Mouse (Mus musculus) layer of hippocampus, adult 2 months (tissue): Measurements from ENCODE around the gene Timmdc1. TPM values are rescaled to one million over a fixed set of nuclear protein-coding genes. Genes with fewer than 3 reads are reported as not detected.
A peak's percentile ranks its signal among the peaks of the same experiment; 100 is the strongest.

ENCODE experiments used
- DNase-seq, 2 experiments: peaks; one replicate each; pipeline ENCODE4 v3.0.0; 2022; ENCODE audit warnings: low spot score in 2 of 2
- H3K27ac ChIP-seq: fragments of 200-600 bp; 2 replicates; pipeline ENCODE4 v1.8.1; 2022
- H3K4me3 ChIP-seq: fragments of 200-600 bp; 2 replicates; pipeline ENCODE4 v1.8.1; 2022; ENCODE audit warnings: mild to moderate bottlenecking
- CTCF ChIP-seq: fragments of 200-600 bp; conservative IDR thresholded peaks from 2 replicates; pipeline ENCODE4 v1.8.1; 2022; ENCODE audit warnings: antibody characterized with exemption, mild to moderate bottlenecking, moderate library complexity
- total RNA-seq, 2 experiments: library from RNA; stranded (reverse); gene quantifications; 2 replicates each; pipeline ENCODE4 v1.2.3; 2021

Gene Timmdc1
- total RNA-seq, 2 experiments from 2014 or later: 28.4 to 30.9 TPM

DNA sequence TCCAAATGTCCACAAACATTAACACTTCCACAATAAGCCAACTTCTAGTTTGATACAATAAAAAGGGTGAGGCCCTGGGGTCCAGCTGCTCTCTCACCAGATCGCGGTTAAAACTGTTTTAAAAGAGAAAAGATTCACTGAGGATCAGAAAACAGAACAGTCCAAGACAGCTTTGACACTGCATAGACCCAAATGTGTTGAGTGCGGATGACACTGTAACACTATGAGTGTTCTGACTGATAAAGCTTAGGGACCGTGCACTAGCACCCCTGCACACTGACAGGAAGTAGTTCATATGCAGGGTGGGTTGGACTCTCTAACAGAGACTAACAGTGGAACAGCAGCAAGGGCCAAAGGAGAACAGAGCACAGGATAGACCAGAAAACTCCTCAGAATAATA lies 68.5 kb downstream of the Timmdc1 start:
- H3K4me3 ChIP-seq: no peak overlapping the region
- no peak for TF ChIP-seq CTCF
- H3K27ac ChIP-seq: no peak overlapping the region
- no peak for DNase-seq

DNA sequence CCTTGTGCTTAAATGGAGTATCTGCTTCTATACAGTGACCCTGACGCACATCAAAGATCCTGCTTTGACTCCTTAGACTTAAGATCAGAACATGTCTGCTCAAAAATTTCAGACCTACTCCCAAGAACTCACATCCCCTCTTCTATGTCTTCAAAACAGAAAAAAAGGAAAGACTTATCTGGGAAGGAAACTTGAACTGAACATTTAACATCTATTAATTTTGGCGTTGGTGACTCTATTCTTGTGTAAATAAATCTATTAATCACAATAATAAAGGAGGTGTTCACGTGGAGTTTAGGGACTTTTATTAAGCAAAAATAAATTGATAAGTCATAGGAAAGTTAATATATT lies 69.3 kb downstream of the Timmdc1 start:
- H3K4me3 ChIP-seq: peak overlapping the region; percentile 82
- no peak for DNase-seq
- peak overlapping the region; percentile 98 for H3K27ac ChIP-seq
- TF ChIP-seq CTCF: no peak

DNA sequence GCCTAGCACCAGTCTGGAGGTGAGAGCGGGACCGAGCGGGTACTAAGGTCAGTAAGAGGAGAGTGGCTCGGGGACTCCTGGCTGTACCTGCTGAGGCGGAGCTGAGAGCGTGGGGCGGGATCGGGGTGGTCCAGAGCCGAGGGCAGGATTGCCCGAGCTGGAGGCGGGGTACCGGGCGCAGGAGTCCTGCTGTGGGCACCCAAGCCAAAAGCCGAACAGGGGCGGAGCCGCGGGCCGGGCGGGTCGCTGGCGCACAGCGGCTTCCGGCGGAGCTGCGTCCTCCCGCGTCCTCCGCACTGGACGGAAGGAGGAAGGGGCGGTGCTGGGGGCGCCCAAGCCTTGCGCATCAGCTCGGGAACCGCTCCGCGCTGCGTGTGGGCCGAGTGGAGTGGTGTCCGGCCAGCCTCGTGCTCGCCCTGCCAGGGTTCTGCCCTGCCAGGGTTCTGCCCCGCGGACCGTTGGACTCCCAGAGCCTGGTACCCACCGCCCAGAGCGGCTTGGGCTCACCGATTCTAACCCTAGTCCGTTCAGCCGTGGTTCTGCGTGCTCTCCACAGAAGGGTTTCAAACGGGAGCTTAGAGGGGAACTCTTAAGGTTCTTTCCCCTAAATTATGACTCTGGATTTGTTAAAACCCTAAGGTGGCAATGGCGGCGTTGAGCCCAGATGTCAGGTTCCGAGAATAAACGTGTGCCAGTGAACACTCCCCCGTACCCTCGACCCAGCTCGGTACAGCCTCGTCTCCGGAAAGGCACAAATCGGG lies 69.8 kb downstream of the Timmdc1 start, which contains the start of gene Adprh:
Gene Adprh, minus strand, starts transcription at position 262 of the 761 bp plus-strand sequence.
- Histone ChIP-seq H3K4me3 (peak within 1 kb of the TSS; percentile 82), H3K27ac (peak within 1 kb of the TSS; percentile 98)
- TF ChIP-seq CTCF: peak; percentile 21
- DNase-seq: peak; percentile 89 to 92

DNA sequence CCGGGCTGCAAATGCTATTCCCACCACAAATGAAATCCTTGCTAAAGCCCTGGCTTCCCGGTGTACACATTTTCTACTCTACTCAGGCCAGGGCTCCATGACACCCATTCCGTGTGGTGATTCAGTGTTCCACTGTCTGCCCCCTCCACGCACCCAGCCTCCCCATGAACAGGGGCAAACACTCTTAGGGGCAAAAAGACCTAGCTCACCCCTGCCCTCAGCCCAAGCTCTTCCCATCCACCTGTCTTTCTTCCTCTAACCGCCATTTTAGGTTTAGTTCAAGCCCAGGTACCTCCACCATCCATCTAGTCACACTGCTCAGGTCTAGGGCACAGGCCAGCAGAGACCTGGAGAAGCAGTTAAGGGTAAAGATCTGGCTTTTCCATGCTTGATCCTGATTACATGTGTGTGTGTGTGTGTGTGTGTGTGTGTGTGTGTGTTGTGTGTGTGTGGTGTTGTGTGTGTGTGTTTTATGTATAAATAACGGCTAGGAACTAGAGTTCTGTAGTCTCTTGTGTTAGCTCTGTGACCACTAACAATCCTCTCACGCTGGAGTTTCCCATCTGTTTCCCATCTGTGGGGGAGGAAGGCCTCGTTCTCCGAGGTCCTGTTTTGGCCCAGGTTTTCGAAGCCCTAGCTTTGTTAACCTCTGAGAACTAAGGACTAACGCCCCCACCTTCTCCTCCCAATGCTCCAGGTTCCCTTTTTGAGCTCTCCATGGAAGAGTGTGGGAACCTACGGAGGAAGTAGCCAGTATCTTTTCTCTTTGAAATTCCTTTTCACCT lies 70.8 kb downstream of the Timmdc1 start:
- Histone ChIP-seq H3K4me3 (peak overlapping the region; percentile 82), H3K27ac (peak overlapping the region; percentile 98)
- DNase-seq: no peak
- no peak for TF ChIP-seq CTCF

DNA sequence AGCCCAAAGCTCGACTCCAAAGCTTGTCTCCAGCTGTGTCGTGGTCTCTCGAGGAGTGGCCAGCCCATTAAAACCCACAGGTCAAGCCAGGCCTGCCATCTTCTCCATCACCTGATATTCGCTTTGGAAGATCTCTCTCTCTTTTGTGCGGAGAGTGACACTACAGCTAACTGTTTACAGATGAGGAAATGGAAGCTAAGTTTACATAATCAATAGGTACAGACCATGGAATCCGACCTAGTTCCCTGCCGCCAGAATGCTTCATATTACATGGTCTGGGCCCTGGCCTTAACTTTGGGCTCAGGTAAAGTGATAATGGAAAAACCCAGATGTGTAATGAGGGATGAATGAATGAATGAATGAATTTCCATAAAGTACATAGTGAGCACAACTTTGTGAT lies 71.8 kb downstream of the Timmdc1 start:
- Histone ChIP-seq H3K4me3 (no peak overlapping the region), H3K27ac (no peak overlapping the region)
- DNase-seq: no peak
- no peak for TF ChIP-seq CTCF

DNA sequence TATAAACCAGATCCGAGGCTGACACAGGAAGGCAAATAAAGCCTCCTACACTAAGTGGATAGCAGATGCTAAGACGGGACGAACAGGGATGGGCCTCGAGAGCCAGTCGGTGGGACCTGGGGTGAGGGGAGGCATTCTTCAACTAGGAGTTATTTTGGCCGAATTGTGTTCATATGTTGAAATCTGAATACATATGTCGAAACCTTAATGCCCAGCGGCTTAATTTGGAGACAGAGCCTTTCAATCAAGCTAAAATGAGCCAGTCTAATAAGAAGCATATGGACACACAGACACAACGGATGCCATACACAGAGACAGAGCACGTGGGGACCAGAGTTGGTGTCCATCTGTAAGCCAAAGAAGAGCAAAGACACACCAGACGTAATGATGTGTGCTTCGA lies 74.0 kb downstream of the Timmdc1 start:
- TF ChIP-seq CTCF: no peak
- no peak for DNase-seq
- H3K4me3 ChIP-seq: no peak overlapping the region
- no peak overlapping the region for H3K27ac ChIP-seq

Other genes starting within 250 kb of the Timmdc1 start
- not detected for gene Nr1i2, start 227.8 kb downstream of the Timmdc1 start, total RNA-seq
- gene Maats1, start 180.5 kb downstream of the Timmdc1 start, total RNA-seq: 1 to 10 TPM; 1.1 to 1.3 TPM
- gene Cox17, start 175.7 kb downstream of the Timmdc1 start, total RNA-seq: 100 to 1,000 TPM; 123 to 126 TPM
- gene Gm21987, start 175.6 kb downstream of the Timmdc1 start, total RNA-seq: not detected
- gene Popdc2, start 160.5 kb downstream of the Timmdc1 start, total RNA-seq: under 1 TPM; 0.44 to 0.49 TPM
- gene Pla1a, start 89.5 kb downstream of the Timmdc1 start, total RNA-seq: under 1 TPM; 0.76 to 0.97 TPM
- gene Adprh, start 70.0 kb downstream of the Timmdc1 start, total RNA-seq: 10 to 100 TPM; 55.4 to 55.5 TPM
- under 1 TPM; 0.15 to 0.69 TPM for gene Cd80, start 67.1 kb downstream of the Timmdc1 start, total RNA-seq
- gene Poglut1, start 27.6 kb upstream of the Timmdc1 start, total RNA-seq: 10 to 100 TPM; 49.3 to 52.3 TPM
- 10 to 100 TPM; 20.4 to 23.2 TPM for gene Tmem39a, start 36.0 kb upstream of the Timmdc1 start, total RNA-seq
- 10 to 100 TPM; 17.9 to 18.5 TPM for gene Arhgap31, start 190.6 kb upstream of the Timmdc1 start, total RNA-seq
- gene B4galt4, start 219.6 kb upstream of the Timmdc1 start, total RNA-seq: 10 to 100 TPM; 34.3 to 39.7 TPM